Mouse (Mus musculus): ENCODE data around the gene Catsperz. TPM values are rescaled to one million over a fixed set of nuclear protein-coding genes. Genes with fewer than 3 reads are reported as not detected.

Catsperz gene
- 1.2 and 2.1 TPM in 2 replicates for polyA plus RNA-seq (2015; fragmentation: Nextera tagmentation; extraction: Ambion mirVana)

DNA sequence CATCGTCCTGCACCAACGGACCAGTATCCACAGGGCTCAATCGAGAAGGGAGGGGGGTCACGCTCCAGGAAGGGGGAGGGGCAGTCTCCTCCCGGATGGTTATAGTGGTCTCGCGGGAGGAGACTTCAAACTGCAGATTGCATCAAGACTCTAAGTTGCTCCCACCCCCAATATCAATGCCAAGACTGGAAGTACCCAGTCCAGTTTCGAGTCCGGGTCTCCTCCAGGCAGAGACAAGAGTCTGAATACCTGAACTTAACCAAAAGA, at the start of gene Catsperz:
Gene Catsperz, minus strand, starts transcription at position 74 of the 267 bp plus-strand sequence.

GRCm38 (mm10) chr19:6974211-6975205, 49.3 kb upstream of the Catsperz start, which contains the start of gene Ppp1r14b:
Gene Ppp1r14b (plus strand): TSS chr19:6974968.

DNA sequence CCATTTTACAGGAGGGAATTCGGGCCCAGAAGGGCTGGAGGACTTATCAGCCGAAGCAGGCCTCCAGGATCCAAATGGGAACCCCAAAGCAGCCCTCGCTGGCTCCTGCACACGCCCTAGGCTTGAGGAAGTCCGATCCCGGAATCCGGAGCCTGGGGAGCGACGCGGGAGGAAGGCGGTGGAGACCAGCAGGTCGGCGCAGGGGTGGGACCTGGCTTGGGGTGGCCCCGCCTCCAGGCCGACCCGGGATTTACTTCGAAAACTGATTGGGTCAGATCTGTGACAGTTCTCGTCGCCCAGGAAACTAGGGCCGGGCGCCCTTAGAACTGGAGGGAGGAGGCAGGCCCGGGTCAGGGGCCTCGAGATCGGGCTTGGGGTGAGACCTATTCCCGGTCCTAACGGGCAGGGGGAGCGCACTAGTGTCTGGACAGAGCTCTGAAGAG, 17.1 kb upstream of the Catsperz start, which contains the start of gene Gpr137:
Gene Gpr137, minus strand, starts transcription at position 232 of the 443 bp plus-strand sequence.

DNA sequence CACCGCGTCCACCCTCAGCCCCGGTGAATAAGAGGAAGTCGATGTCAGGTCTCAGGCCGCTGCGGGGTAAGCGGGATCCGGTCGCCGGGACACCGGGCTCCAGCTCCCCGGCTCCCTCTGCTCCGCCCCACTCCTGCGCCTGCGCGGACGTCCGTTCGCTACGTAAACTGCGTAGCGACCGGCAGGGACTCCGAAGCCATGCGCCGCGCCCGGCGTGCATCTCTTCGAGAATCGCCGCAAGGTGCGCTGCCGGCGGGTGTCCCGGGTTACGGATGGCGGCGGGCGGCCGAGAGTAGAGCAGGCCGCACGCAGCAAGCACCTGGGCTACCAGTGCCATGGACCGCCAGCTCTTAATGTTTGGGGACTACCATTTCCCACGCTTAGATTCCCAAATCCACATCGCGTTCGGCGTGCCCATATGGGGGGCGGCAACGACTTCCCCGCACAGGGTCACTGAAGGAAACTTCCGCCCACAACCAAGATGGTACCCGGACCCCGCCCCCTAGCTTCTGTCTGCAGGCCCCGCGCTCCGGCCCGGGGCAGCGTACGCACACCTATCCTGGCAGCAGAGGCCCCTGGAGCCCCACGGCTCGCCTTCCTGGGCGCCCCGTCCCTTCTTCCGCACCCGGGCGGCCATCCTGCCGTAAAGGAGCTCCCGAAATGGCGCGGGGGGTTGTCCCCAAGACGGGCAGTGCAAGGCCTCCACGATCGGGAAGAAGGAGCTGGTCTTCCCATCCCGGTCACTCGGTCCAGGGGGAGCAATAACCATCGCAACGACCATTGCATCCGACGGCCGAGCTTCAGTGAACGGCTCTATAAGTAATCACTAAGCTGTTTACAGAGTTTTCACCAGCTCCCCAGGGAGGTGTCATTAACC, 16.4 kb upstream of the Catsperz start, which contains the start of gene Bad:
Gene Bad, plus strand, starts transcription at position 490 of the 877 bp plus-strand sequence.

GRCm38 (mm10) chr19:6934195-6934977, 9.2 kb upstream of the Catsperz start, which contains the start of gene Kcnk4:
Gene Kcnk4 (minus strand): TSS chr19:6934515.

DNA sequence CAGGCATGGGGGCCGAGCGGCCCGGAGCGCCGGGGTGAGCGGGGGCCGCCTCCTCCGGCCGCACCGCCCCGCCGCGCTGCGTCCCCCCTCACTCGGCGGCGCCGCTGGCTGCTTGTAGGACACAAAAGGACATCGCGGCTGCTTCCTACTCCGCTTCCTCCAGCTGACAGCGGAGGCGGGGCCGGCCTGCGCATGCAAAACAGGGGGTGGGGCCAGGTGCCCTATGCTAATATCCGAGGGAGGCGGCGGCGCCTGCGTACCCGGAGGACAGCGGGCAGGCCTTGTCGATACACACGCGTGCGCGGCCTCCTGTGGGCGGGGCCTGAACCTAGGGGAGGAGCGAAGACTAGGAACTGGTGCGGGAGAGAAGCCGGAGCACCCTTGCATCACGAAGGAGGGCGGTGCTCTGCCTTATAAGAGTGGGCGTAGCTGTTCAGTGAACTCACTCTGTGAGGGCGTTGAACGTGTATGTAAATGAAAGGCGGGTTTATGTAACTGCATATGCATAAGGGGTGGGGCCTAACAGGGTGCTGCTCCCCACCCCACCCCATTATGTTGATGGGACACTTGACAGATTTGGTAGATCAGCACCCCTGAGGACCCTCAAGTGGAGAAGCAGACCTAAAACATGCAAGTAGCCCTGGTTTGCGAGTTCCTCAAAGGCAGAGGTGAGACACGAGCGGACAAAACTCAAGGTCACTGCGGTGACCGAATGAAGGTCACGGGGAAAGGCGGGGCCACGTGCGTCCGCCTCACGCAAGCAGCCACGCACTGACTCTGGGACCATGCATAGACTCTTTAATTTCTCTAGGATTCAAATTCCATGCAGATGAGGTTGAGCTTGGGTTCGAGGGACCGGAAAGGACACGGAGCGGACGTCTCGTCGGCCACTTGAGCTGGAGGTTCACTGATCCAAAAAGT, 3.3 kb downstream of the Catsperz start, which contains the start of gene Esrra:
Gene Esrra, minus strand, starts transcription at position 167 of the 921 bp plus-strand sequence.

DNA sequence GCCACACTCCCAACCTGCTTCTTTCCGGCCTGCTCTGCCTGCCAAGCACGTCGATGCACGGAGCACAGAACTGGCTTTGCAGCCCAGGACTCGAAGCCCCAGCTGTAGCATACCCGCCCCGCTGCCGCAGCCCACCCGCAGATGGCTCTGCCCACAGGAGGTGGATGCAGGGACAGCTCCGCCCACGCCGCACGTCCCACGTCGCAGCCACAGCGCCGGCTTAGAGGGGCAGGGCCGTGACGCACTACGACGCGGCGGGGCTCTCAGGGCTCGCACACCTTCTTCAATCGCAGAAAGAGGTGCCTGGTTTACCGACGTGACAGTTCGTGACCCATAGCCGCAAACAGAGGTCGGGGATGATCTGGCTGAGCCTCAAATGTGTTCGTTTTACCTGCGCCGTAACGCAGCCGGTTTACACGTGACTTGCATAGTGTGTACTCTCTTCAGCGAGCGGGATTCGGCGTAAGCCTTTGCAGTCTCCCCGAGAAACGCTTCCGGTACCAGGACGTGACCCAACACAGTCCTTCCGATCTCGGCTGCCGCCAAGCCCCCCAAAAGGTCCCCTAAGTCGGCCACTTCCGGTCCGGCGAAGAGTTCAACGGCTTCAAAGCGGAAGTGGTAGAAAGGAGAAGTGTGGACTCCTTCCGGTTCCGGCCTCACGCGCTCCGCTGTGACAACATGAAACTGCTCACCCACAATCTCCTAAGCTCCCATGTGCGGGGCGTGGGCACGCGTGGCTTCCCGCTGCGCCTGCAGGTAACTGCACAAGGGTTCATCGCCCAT, 15.5 kb downstream of the Catsperz start, which contains the start of the genes Trmt112 and Prdx5:
Gene Trmt112, plus strand, starts transcription at position 192 of the 783 bp plus-strand sequence.
Gene Prdx5, minus strand, starts transcription at position 600 of the 783 bp plus-strand sequence.

Other genes starting within 250 kb of the Catsperz start
- gene Rps6ka4, start 84.7 kb downstream of the Catsperz start, polyA plus RNA-seq (2015; fragmentation: Nextera tagmentation; extraction: Ambion mirVana): 11.4 and 13.0 TPM in 2 replicates
- 7.4 and 10.9 TPM in 2 replicates for gene Ccdc88b, start 67.2 kb downstream of the Catsperz start, polyA plus RNA-seq (2015; fragmentation: Nextera tagmentation; extraction: Ambion mirVana)
- 127 and 129 TPM in 2 replicates for gene Trmt112, start 15.7 kb downstream of the Catsperz start, polyA plus RNA-seq (2015; fragmentation: Nextera tagmentation; extraction: Ambion mirVana)
- gene Prdx5, start 15.3 kb downstream of the Catsperz start, polyA plus RNA-seq (2015; fragmentation: Nextera tagmentation; extraction: Ambion mirVana): 259 and 334 TPM in 2 replicates
- gene Esrra, start 3.6 kb downstream of the Catsperz start, polyA plus RNA-seq (2015; fragmentation: Nextera tagmentation; extraction: Ambion mirVana): 7.2 and 9.0 TPM in 2 replicates
- gene Kcnk4, start 9.1 kb upstream of the Catsperz start, polyA plus RNA-seq (2015; fragmentation: Nextera tagmentation; extraction: Ambion mirVana): 0.20 and 0.28 TPM in 2 replicates
- 35.9 and 43.8 TPM in 2 replicates for gene Bad, start 16.5 kb upstream of the Catsperz start, polyA plus RNA-seq (2015; fragmentation: Nextera tagmentation; extraction: Ambion mirVana)
- gene Gpr137, start 17.1 kb upstream of the Catsperz start, polyA plus RNA-seq (2015; fragmentation: Nextera tagmentation; extraction: Ambion mirVana): 11.0 and 14.9 TPM in 2 replicates
- 102 and 119 TPM in 2 replicates for gene Ppp1r14b, start 49.6 kb upstream of the Catsperz start, polyA plus RNA-seq (2015; fragmentation: Nextera tagmentation; extraction: Ambion mirVana)
- 10.4 and 13.6 TPM in 2 replicates for gene Plcb3, start 51.1 kb upstream of the Catsperz start, polyA plus RNA-seq (2015; fragmentation: Nextera tagmentation; extraction: Ambion mirVana)
- gene Fkbp2, start 55.1 kb upstream of the Catsperz start, polyA plus RNA-seq (2015; fragmentation: Nextera tagmentation; extraction: Ambion mirVana): 70.3 and 74.9 TPM in 2 replicates
- gene Vegfb, start 62.3 kb upstream of the Catsperz start, polyA plus RNA-seq (2015; fragmentation: Nextera tagmentation; extraction: Ambion mirVana): 14.6 and 17.7 TPM in 2 replicates
- 14.3 and 18.0 TPM in 2 replicates for gene Dnajc4, start 67.2 kb upstream of the Catsperz start, polyA plus RNA-seq (2015; fragmentation: Nextera tagmentation; extraction: Ambion mirVana)
- gene Nudt22, start 70.7 kb upstream of the Catsperz start, polyA plus RNA-seq (2015; fragmentation: Nextera tagmentation; extraction: Ambion mirVana): 14.0 and 15.2 TPM in 2 replicates
- 3.2 and 3.7 TPM in 2 replicates for gene Trpt1, start 70.8 kb upstream of the Catsperz start, polyA plus RNA-seq (2015; fragmentation: Nextera tagmentation; extraction: Ambion mirVana)
- 123 and 124 TPM in 2 replicates for gene Fermt3, start 94.1 kb upstream of the Catsperz start, polyA plus RNA-seq (2015; fragmentation: Nextera tagmentation; extraction: Ambion mirVana)
- 72.5 and 74.9 TPM in 2 replicates for gene Stip1, start 114.6 kb upstream of the Catsperz start, polyA plus RNA-seq (2015; fragmentation: Nextera tagmentation; extraction: Ambion mirVana)
- 7.3 and 8.6 TPM in 2 replicates for gene Macrod1, start 131.4 kb upstream of the Catsperz start, polyA plus RNA-seq (2015; fragmentation: Nextera tagmentation; extraction: Ambion mirVana)
- 0.24 and 0.40 TPM in 2 replicates for gene Flrt1, start 180.3 kb upstream of the Catsperz start, polyA plus RNA-seq (2015; fragmentation: Nextera tagmentation; extraction: Ambion mirVana)

Measured in spleen, postnatal 0 days (tissue).